Mouse (Mus musculus) stomach, postnatal 0 days (tissue): ENCODE data around the gene Twist2. TPM values are rescaled to one million over a fixed set of nuclear protein-coding genes. Genes with fewer than 3 reads are reported as not detected.
A peak's percentile ranks its signal among the peaks of the same experiment; 100 is the strongest.

Experiments used
- ATAC-seq: fragments of 200-750 bp; cut with Nextera tagmentation; 2 replicates; pipeline ENCODE4 v1.8.0; 2017; ENCODE audit not compliant: low FRiP score, low TSS enrichment
- DNase-seq: peaks from one replicate; pipeline ENCODE4 v3.0.0-alpha.2; 2016; ENCODE audit warnings: low spot score
- H3K27ac ChIP-seq: fragments of 300-500 bp; sonication (generic); replicated peaks from 2 replicates; pipeline ENCODE4 v1.5.1; 2014; ENCODE audit warnings: mild to moderate bottlenecking, control low read depth
- H3K27me3 ChIP-seq: fragments of 300-500 bp; sonication (generic); 2 replicates; pipeline ENCODE4 v1.6.1; 2014; ENCODE audit warnings: low read length; ENCODE audit not compliant: control insufficient read depth, insufficient read depth
- H3K36me3 ChIP-seq: fragments of 300-500 bp; sonication (generic); 2 replicates; pipeline ENCODE4 v1.6.1; 2014; ENCODE audit warnings: low read length, mixed read lengths; ENCODE audit not compliant: control insufficient read depth, insufficient read depth
- H3K4me1 ChIP-seq: fragments of 300-500 bp; sonication (generic); replicated peaks from 2 replicates; pipeline ENCODE4 v1.6.1; 2014; ENCODE audit warnings: antibody characterized with exemption; ENCODE audit not compliant: control insufficient read depth, insufficient read depth
- H3K4me2 ChIP-seq: fragments of 300-500 bp; sonication (generic); replicated peaks from 2 replicates; pipeline ENCODE4 v1.6.1; 2014; ENCODE audit warnings: low read depth, mild to moderate bottlenecking, control low read depth, moderate library complexity
- H3K4me3 ChIP-seq: fragments of 300-500 bp; sonication (generic); 2 replicates; pipeline ENCODE4 v1.5.1; 2014; ENCODE audit warnings: low read depth, low read length, control low read depth
- H3K9ac ChIP-seq: fragments of 300-500 bp; sonication (generic); 2 replicates; pipeline ENCODE4 v1.6.1; 2014; ENCODE audit warnings: mild to moderate bottlenecking, low read length, control low read depth, mixed read lengths
- H3K9me3 ChIP-seq: fragments of 300-500 bp; sonication (generic); 2 replicates; pipeline ENCODE4 v1.6.1; 2016; ENCODE audit warnings: low read length; ENCODE audit not compliant: control insufficient read depth
- CTCF ChIP-seq: IDR thresholded peaks from 2 replicates; pipeline ENCODE4 v1.5.1; 2016; ENCODE audit warnings: antibody characterized with exemption, low read depth, mild to moderate bottlenecking, moderate library complexity
- EP300 ChIP-seq: optimal IDR thresholded peaks from 2 replicates; pipeline ENCODE3; 2016; ENCODE audit warnings: antibody characterized with exemption
- WGBS: fragments of 180-500 bp; shearing (Covaris S2); extraction: QIAGEN DNeasy Blood & Tissue Kit; methylation state at CpG from one replicate; pipeline ENCODE4 v1.1.7; 2014; 5-methylcytosine and 5-hydroxymethylcytosine counted together
- polyA plus RNA-seq: library from polyadenylated mRNA; unstranded; fragments of >200 nt; fragmentation: Nextera tagmentation; extraction: Ambion mirVana; gene quantifications from 2 replicates; pipeline ENCODE4 v1.2.1, GENCODE M21; 2015

The Twist2 gene
- polyA plus RNA-seq, 1 experiment from 2014 or later = 3.7 TPM

- 38% methylated on average over 12 of the region's 12 CpGs for WGBS
Measured at GRCm38 (mm10) chr1:91758600-91759515, 42.4 kb upstream of the Twist2 start.

DNA sequence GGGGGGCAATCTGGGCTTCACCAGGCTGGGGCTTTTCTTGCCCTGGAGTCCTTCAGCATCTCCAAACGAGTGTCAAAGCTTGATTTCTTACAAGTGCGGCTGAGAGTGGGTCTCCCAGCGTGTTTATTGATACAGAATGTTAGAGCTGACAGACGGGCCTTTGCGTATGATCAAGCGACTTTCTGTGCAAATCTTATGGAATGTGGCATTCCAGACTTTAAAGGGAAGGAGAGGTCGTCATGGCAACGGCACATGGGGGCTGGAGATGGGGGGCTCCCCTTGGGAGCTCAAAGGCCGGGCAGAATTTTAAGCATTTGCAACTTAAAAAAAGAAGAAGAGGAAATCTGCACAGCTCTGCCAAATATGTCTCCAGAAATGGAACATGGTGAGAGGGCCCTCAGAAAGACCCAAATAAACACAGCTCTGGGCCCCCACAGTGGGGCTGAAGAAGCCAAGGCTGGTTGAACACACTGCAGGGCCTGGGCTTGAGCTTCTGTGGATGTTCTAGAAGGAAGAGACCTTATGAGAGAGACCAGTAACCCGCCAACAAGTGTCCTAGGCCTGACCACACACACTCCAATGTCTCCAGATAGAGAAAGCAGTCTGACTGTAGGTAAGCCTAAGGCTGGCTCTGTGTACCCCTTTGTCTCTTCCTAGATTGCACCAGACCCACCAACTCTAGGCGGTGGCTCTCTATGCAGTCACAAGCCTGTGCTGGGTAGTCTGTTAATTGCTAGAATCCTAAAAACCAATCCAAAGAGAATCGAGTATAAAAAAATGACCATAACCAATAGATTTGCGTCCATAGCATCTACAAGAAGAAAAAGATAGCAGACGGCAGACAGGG is 40.9 kb upstream of the Twist2 start:
- Histone ChIP-seq H3K27ac (no peak overlapping the region), H3K4me2 (no peak overlapping the region), H3K27me3 (no peaks in the 10 kb centered on the region), H3K9ac (no peak overlapping the region), H3K36me3 (no peaks in the 10 kb centered on the region), H3K4me3 (no peak overlapping the region), H3K9me3 (no peaks in the 10 kb centered on the region), H3K4me1 (no peaks in the 10 kb centered on the region)
- 55% methylated on average over 14 of the region's 14 CpGs for WGBS
- ATAC-seq = no peak
- DNase-seq = no peak
- TF ChIP-seq CTCF (no peak), EP300 (no peak)

More at GRCm38 (mm10) chr1:91758600-91759515, 42.4 kb upstream of the Twist2 start:
- H3K36me3 ChIP-seq = no peaks in the 10 kb centered on the region
- DNase-seq = no peak
- ATAC-seq = no peak
- H3K9me3 ChIP-seq = no peaks in the 10 kb centered on the region
- no peak overlapping the region for H3K27ac ChIP-seq
- no peaks in the 10 kb centered on the region for H3K4me1 ChIP-seq
- no peak overlapping the region for H3K9ac ChIP-seq
- no peaks in the 10 kb centered on the region for H3K27me3 ChIP-seq
- TF ChIP-seq EP300 = no peak
- no peak for TF ChIP-seq CTCF
- H3K4me2 ChIP-seq = no peak overlapping the region
- no peak overlapping the region for H3K4me3 ChIP-seq

GRCm38 (mm10) chr1:91762528-91763091 is 38.7 kb upstream of the Twist2 start:
- Histone ChIP-seq H3K27me3 (no peaks in the 10 kb centered on the region), H3K4me1 (no peaks in the 10 kb centered on the region), H3K4me2 (no peak overlapping the region), H3K9me3 (no peaks in the 10 kb centered on the region), H3K4me3 (no peak overlapping the region), H3K36me3 (no peaks in the 10 kb centered on the region), H3K27ac (no peak overlapping the region), H3K9ac (no peak overlapping the region)
- ATAC-seq (no peak), DNase-seq (no peak)
- no peak for TF ChIP-seq CTCF
- TF ChIP-seq EP300 = no peak
- WGBS = 34% methylated on average over 12 of the region's 12 CpGs

GRCm38 (mm10) chr1:91770221-91770624 is 31.0 kb upstream of the Twist2 start:
- no peak overlapping the region for H3K4me3 ChIP-seq
- H3K36me3 ChIP-seq = no peaks in the 10 kb centered on the region
- whole genome bisulfite sequencing = 15% methylated on average over 12 of the region's 12 CpGs
- no peaks in the 10 kb centered on the region for H3K27me3 ChIP-seq
- H3K4me1 ChIP-seq = no peaks in the 10 kb centered on the region
- no peak overlapping the region for H3K4me2 ChIP-seq
- no peaks in the 10 kb centered on the region for H3K9me3 ChIP-seq
- DNase-seq (no peak), ATAC-seq (no peak)
- TF ChIP-seq EP300 = no peak
- TF ChIP-seq CTCF = peak; percentile 31
- H3K9ac ChIP-seq = no peak overlapping the region
- H3K27ac ChIP-seq = no peak overlapping the region

DNA sequence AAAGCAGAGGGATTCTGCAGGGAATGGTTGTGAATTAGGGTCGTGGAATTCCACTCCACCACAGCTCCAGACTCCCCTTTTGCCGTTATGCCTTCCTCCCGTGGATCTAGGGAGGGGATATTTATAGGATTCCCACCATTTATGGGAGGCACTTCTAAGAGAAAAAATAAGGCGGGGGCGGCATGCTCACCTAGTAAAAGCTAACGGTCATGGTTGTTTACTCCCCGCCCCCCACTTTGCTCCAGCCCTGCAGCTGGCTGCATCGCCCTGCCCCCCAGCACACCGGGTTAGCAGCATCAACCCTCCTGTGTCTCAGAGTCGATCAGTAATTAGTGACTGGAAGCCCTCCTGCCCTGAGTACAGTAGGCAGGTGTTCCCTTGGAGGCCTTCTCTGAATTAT is 30.6 kb upstream of the Twist2 start:
- Histone ChIP-seq H3K27ac (no peak overlapping the region), H3K9me3 (no peaks in the 10 kb centered on the region), H3K4me1 (no peaks in the 10 kb centered on the region), H3K27me3 (no peaks in the 10 kb centered on the region), H3K4me2 (no peak overlapping the region), H3K4me3 (no peak overlapping the region), H3K9ac (no peak overlapping the region), H3K36me3 (no peaks in the 10 kb centered on the region)
- TF ChIP-seq CTCF (no peak), EP300 (no peak)
- no peak for ATAC-seq
- DNase-seq = no peak
- WGBS = 8% methylated on average over 10 of the region's 10 CpGs
